Mouse (Mus musculus) liver, embryonic 16.5 days (tissue): ENCODE measurements around the gene Plcxd3. TPM values are rescaled to one million over a fixed set of nuclear protein-coding genes. Genes with fewer than 3 reads are reported as not detected.

ENCODE experiments used
- ATAC-seq: fragments of 200-750 bp; cut with Nextera tagmentation; 2 replicates; pipeline ENCODE4 v1.8.0; 2017; ENCODE audit warnings: low read depth, mild to moderate bottlenecking, moderate number of reproducible peaks, moderate library complexity
- H3K27ac ChIP-seq: fragments of 300-500 bp; sonication (generic); 2 replicates; pipeline ENCODE4 v1.5.1; 2014; ENCODE audit warnings: mild to moderate bottlenecking, low read length
- H3K27me3 ChIP-seq: fragments of 300-500 bp; sonication (generic); 2 replicates; pipeline ENCODE4 v1.6.1; 2014; ENCODE audit warnings: low read depth, low read length, mixed read lengths; ENCODE audit not compliant: control insufficient read depth, insufficient read depth
- H3K36me3 ChIP-seq: fragments of 300-500 bp; sonication (generic); 2 replicates; pipeline ENCODE4 v1.6.1; 2014; ENCODE audit warnings: mild to moderate bottlenecking; ENCODE audit not compliant: control insufficient read depth, insufficient read depth
- H3K4me1 ChIP-seq: fragments of 300-500 bp; sonication (generic); 2 replicates; pipeline ENCODE4 v1.6.1; 2014; ENCODE audit warnings: low read depth, low read length, mixed read lengths; ENCODE audit not compliant: control insufficient read depth
- H3K4me2 ChIP-seq: fragments of 300-500 bp; sonication (generic); 2 replicates; pipeline ENCODE4 v1.6.1; 2014; ENCODE audit warnings: low read depth, low read length, mixed read lengths
- H3K4me3 ChIP-seq: fragments of 300-500 bp; sonication (generic); 2 replicates; pipeline ENCODE4 v1.5.1; 2014; ENCODE audit warnings: low read depth, mild to moderate bottlenecking, low read length
- H3K9ac ChIP-seq: fragments of 300-500 bp; sonication (generic); 2 replicates; pipeline ENCODE4 v1.6.1; 2014; ENCODE audit warnings: low read depth, low read length
- H3K9me3 ChIP-seq: fragments of 300-500 bp; sonication (generic); replicated peaks from 2 replicates; pipeline ENCODE4 v1.6.1; 2016; ENCODE audit warnings: low read length; ENCODE audit not compliant: control insufficient read depth
- WGBS: fragments of 180-500 bp; shearing (Covaris S2); extraction: QIAGEN DNeasy Blood & Tissue Kit; methylation state at CpG from one replicate; pipeline ENCODE4 v1.1.7; 2014; ENCODE audit not compliant: insufficient replicate concordance; 5-methylcytosine and 5-hydroxymethylcytosine counted together
- polyA plus RNA-seq: library from polyadenylated mRNA; unstranded; fragments of >200 nt; fragmentation: Nextera tagmentation; extraction: Ambion mirVana; gene quantifications from 2 replicates; pipeline ENCODE4 v1.2.1, GENCODE M21; 2015

The Plcxd3 gene
- polyA plus RNA-seq, 1 experiment from 2014 or later, result 0.11 TPM

GRCm38 (mm10) chr15:4605630-4606029 lies 230.3 kb downstream of the Plcxd3 start:
- no peak for ATAC-seq
- no peak overlapping the region for H3K9ac ChIP-seq

More at GRCm38 (mm10) chr15:4605630-4606029, 230.3 kb downstream of the Plcxd3 start:
- no peak overlapping the region for H3K27ac ChIP-seq
- H3K4me1 ChIP-seq, result no peaks in the 10 kb centered on the region
- WGBS, result 67% methylated on average over 6 of the region's 6 CpGs
- H3K4me2 ChIP-seq, result no peak overlapping the region
- no peaks in the 10 kb centered on the region for H3K36me3 ChIP-seq
- no peaks in the 10 kb centered on the region for H3K9me3 ChIP-seq
- H3K4me3 ChIP-seq, result no peak overlapping the region
- H3K27me3 ChIP-seq, result no peaks in the 10 kb centered on the region
